Mouse (Mus musculus) MEL-GATA-1-ER (cell line): ENCODE measurements around the gene Manba.

Experiments used
- DNase-seq: peaks from one replicate; pipeline ENCODE4 v3.0.0-alpha.2; 2012; ENCODE audit warnings: low read depth; ENCODE audit errors: extremely low read depth

The Manba gene

DNA sequence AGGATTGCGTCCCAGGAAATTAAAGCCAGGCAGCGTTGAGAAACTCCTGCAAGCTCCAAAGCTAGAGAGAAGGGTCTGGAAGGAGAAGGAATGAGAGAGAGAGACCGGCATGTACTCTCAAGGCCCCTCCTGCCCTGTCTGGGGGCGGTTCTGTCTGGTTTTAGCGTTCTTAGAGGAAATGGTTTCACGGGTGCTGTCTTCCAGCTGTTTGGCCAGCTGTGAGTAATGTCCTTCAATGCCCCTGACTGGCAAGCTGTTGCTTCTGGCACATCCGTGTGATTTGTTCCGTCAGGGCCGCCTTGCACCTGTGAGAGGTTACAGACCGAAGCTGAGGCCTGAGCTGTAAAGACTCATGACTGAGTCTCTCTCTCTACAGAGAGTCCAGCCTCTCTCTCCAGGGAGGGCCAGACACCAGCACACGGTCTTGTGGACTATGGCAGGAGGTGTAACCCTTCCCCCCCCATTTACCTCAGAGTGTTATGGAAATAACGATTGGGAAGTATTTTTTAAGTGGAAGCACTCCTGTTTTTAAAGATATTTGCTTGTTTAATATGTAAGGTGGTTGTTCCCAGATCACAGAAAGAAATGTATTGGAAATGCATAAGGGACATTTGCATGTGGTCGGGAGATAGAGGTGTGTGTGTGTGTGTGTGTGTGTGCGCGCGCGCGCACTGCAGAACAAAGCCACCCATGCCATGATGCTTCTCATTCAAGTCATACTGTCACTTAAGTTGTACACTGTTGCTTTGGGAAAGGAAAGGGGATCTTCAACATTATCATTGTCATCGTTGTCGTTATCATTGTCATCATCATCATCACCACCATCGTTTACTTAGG, 95.2 kb downstream of the Manba start:
- no peak for DNase-seq

DNA sequence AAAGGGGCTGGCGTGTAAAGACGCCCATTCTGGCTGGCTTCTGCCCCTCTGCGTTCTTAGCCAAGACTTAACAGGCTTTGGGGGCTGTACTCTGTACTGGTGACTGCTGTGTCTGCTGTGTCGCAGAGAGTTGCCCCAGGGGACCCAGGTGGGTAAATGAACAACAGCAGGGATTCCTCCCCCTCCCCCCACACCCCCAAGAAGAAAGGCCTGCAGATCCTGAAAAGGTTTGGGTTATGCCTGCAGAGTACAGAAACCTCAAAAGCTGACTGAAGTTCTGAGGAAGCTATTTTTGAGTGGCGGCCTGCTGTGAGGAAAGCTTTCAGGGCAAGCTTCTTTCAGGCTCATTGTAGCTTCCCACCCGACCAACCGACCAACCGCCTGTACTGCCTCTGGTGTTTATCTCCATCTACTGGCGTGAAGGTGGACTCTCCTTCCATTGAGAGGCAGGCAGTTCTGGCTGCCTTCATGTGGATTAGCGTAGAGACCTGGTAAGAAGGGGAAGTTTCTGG, 96.3 kb downstream of the Manba start:
- DNase-seq = no peak

DNA sequence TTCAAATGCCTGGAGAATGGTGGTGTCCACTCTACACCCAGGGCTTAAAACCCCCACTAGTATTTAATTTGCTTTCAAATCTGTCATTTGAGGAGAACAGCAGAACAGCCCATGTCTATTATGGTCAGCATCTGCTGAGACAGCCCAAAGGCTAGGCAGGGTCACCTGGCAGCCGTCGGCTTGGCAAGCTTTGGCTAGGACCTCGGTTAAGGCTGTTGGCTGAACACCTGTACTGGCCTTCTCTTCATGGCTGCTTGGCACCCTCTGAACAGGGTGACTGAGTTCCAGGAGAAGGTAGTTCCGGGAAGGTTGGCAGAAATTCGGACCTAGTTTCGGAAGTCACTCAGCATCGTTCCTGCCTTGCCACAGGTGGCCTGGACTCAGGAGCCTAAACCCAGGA, 96.8 kb downstream of the Manba start:
- DNase-seq = no peak

GRCm38 (mm10) chr3:135585482-135585881, 100.1 kb downstream of the Manba start:
- no peak for DNase-seq

DNA sequence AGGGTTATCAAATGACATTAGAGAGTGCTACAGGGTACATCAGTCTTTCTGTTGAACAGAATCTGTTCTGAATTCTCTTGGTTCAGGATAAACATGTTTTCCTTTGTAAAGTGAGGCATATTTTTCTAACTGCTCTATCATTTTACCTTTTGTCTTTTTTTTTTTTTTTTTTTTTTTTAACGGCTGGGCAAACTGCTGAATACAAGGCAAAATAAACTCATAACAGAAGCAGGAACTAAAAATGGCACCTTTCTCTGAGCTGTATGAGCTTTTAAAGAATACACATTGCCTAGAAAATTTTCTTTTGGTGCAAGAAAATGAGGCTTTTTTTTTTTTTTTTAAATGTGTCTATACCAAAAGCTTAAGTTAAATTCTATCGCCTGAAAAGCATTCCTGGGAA, 100.6 kb downstream of the Manba start:
- DNase-seq = no peak

DNA sequence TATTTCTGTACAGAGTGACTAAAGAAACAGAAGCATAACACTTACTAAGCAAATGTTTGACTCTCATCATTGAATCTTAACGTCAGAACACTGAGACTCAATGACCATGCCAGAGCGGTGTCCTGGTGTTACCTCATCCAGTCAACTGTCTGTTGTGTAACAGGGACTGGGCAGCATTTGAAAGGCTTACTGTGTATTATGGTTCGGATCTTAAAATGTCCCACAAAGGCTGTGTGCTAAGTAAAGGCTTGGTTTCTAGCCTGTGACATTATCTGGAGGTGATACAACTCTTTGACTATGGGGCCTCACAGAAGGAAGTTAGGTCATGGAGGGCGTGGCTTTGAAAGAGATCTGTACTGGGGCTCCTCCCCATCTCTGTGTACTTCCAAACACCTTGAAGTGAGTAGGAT, 101.1 kb downstream of the Manba start:
- no peak for DNase-seq

DNA sequence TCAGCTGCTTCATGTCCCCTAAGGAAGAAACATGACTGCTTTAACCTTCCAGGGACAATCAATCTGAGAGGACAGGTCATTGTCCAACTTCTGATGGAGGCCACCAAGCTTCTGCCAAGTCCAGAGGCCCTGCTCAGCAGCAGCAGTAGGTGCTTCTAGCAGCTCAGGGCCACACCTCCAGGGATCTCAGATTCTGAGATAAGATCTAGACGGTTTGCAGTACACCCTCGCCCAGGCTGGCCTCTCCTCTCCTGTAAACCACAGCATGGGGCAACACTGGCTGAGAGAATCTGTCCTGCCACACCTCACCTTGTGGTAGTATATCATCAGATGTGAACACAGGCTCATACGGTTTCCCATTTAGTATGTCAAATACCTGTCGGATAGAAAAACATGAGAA, 105.1 kb downstream of the Manba start:
- no peak for DNase-seq

DNA sequence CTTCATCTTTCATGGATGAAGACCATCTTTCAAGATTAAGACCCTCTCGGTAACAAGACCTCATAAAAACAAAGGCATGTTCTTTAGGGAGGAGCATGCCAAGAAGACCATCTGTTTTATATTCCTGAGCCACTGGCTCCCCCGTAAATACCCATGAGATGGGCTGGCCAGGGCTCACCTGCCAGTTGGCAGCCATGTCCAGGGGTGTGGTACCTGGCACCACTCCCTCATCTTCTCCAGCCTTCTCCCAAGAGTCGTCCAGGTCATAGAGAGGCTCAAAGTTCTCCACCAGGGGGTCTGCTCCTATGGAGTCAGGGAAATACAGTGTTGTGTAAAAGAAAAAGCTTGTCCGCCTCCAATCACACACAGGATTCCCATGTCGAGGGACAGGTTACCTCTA, 106.0 kb downstream of the Manba start:
- no peak for DNase-seq

DNA sequence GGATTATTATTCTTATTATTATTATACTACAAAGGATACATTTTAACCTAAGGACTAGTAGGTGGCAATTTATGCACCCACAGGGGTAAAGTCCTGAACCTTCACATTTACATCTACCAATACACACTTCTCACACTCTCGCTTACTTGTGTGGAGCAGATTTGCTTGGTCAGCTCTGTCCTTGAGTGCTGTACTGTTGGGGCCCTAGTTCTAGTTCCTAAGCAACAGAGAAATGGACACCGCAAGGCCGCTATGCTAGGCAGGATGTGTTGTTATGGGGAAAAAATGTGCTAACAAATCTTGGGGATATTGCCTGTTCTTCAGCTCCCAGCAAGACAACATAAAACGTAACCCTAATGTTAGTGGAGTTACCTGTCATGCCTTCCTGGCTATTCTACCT, 106.6 kb downstream of the Manba start:
- no peak for DNase-seq

GRCm38 (mm10) chr3:135594238-135594917, 109.0 kb downstream of the Manba start:
- DNase-seq = no peak

GRCm38 (mm10) chr3:135597014-135597413, 111.6 kb downstream of the Manba start:
- DNase-seq = peak; percentile 24

DNA sequence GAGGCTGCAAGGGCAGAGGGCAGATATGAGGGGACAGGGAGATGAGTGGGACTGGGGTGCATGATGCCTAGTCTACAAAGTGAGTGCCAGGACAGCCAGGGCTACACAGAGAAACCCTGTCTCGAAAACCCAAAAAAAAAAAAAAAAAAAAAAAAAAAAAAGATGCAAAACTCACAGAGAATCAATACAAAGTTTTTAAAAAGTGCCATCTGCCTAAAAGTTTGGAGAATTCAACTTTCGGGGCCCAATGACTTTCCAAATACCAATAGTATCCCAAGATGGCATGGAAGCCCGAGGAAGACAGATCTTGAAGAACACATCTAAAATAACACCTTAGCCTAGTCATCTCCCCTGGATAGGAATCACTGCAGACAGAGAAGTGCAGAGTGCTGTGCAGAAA, 112.9 kb downstream of the Manba start:
- no peak for DNase-seq

DNA sequence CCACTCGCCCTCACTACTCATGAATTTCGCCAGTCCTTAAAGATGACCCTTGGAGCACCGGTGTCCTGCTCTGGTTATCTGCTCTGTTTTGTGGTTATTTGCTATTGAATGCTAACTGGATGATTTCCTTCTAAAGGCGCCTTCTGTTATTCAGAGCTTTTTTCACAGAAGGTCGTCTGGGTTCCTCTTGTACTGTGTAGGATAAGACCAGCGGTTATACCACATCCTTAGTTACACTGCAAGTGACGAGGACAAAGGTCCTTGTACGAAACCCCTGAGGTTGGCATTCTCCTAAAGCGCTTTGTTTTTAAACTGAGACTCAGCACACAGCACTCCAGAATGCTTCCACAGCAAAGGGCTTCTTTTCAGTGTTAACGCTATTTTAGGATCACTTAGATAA, 117.3 kb downstream of the Manba start:
- no peak for DNase-seq

- no peak for DNase-seq
These were observed 119.4 kb downstream of the Manba start for GRCm38 (mm10) chr3:135604626-135605417.

DNA sequence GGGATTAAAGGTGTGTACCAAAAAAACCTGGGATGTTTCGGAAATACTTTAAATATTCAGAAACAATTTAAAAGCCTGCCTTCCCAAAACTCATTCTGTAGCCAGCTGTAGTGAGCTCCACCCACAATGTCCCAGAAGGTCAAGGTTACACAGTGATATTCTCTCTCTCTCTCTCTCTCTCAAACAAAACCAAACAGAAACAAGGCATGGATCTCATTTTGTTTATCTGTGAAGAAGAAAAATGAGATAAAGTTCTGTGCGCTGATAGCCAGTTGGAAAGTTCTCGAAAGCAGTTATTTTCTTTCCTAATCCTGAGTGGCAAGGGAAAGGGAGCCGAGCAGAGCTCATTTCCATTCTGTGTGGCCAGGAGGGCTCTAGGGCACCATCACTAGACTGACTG, 120.1 kb downstream of the Manba start:
- DNase-seq = no peak

DNA sequence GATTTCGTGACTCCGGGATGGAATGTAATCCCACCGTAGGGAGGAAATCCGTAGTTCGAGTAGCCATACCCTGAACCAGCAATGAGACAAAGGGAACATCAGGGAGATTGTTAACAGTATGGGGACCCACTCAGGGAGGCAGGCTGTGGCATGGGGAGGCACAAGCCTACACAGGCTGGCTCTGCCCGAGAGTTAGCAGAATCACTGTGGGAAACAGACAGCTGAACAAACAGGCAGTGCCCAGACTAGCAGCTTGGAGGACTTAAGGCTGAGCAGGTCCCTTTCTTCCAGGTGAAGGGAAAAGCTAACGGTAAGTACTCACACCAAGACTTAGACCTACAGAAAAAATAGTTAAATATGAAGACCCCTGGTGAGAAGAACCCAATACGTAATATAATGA, 121.2 kb downstream of the Manba start:
- no peak for DNase-seq

DNA sequence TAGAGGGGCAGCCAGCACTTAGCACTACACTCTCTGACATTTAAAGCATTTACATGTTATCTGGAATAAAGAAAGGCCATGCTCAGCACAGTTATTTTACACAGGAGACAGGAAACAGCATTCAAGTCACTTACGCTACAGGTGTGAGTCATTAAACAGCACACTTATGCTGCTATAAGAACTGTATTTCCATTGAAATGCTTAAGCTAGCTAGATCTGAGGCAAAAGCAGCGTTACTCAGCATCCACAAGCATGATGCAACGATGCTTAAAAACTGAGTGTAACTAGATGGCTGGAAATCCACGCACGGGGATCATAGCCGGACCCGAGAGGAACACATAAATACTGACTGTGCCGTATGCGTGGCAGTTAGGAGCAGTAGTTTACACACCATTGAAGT, 121.6 kb downstream of the Manba start:
- DNase-seq = no peak

DNA sequence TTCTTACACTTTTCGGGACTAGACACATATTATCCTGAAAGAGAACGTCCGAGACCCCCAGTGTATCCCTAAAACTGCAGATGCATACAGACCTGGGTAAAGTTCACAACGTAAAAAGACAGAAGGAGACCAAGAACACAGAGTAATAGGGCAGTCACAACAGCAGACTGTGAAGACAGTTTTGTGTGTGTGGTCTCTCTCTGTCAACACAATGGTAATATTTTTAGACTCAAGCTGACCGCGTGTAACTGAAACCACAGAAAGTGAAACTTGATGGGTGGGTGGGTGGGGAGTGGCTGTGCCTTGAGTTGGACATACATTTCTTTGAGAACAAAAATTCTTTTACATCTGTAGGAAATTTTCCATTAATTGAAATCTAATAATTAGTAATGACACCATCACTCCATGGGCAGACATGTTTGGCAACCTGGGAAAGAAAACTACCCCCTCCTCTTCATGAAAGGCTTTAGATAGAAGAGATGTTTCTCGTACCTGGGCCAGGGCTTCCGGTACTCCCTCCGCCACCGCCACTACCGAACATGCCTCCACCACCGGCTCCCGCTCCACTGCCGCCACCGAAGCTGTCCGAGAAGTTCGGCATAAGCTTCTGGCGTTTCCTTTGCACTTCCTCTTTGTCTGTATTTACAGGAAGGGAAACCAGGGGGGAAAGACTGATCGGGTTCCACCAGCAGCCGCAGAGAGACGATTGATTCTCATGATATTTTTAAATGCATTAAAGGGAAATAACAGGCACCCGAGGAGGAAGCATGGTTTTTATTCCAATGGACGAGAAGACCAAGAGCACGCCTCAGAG, 122.5 kb downstream of the Manba start:
- no peak for DNase-seq

DNA sequence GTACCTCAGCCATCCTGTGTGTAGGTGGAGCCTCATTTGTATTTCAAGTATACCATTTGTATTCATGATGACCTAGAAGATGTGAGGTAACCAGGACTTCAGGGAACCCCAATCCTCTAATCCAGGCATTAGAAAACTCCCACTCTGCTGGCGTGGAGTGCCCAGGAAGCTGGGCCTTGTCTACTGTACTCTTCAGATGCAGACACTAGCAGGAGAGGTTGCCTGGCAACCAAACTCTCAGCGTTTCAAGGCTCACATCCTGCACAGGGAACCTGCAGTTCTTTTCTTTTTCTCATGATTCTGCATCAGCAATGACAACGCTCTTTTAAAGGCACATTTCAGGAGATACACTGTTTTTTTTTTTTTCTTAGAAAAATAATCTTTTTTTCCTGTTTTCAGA, 124.8 kb downstream of the Manba start:
- DNase-seq = no peak

- no peak for DNase-seq
These were observed 129.0 kb downstream of the Manba start for GRCm38 (mm10) chr3:135614376-135614775.

DNA sequence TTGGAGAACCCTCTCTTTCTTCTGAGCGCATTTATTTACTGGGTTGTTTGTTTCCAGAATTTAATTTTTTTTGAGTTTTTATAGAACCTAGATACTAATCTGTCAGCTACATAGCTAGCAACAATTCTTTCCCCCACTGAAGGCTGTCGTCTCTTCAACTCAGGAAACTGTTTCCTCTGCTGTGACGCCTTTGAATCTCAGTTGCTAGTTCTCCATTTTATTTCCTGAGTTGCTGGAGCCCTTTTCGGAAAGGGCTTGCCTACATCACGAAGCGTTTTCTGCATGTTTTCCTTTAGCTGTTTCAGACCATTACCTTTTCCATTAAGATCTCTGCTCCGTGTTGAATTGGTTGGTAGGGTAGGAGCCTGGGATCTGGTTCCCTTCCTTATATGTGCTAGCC, 131.3 kb downstream of the Manba start:
- no peak for DNase-seq
